Mouse (Mus musculus): ENCODE data around the gene Uqcc1. TPM values are rescaled to one million over a fixed set of nuclear protein-coding genes. Genes with fewer than 3 reads are reported as not detected.
"Not testable (repeated sequence)": the region's sequence is repeated elsewhere in the genome, so short reads cannot be mapped to it uniquely, and the experiment has no call there.

The Uqcc1 gene
- total RNA-seq, 2 experiments from 2014 or later, result 92.3 to 106 TPM

DNA sequence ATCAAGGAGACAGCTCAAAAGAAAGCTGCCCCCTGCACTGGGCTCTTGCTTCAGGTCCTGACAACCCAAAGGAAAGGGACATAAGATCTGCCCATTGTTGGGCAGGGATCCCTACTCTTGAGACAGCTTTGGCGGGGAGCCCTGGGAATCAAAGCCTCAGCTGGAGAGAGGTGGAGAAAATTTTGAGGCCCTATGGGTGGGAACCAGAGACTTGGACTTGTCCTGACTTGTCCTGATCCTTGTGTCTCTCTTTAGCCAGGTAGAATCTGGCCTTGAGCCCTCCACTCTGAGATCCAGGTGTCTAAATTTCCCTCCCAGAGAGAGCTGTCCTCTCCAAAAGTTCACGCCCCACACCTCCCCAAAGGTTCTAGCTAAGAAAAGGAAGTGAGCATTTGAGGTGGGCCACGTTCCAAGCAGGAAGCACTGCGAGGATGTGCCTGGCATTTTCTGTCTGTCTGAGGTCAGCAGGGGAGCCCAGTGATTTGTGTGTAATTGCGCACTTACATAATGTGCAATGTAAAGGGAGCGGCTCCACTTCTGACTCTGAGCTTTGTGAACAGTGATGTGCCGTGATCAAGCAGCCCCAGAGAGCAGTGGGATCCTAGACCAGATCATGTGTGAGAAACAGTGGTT, 9.9 kb upstream of the Uqcc1 start:
- no peak for DNase-seq (ENCODE audit: low spot score in 2 of 2)

GRCm38 (mm10) chr2:155928711-155929345, 1.3 kb downstream of the Uqcc1 start:
- DNase-seq (ENCODE audit: low spot score in 2 of 2), result no peak

- not testable (repeated sequence) for DNase-seq (ENCODE audit: low spot score in 2 of 2)
Measured at GRCm38 (mm10) chr2:155925213-155925612, 4.9 kb downstream of the Uqcc1 start.

- DNase-seq (ENCODE audit: low spot score in 2 of 2), result no peak
Measured at GRCm38 (mm10) chr2:155923143-155923542, 7.0 kb downstream of the Uqcc1 start.

- DNase-seq (ENCODE audit: low spot score in 2 of 2), result no peak
Measured at GRCm38 (mm10) chr2:155914684-155915083, 15.4 kb downstream of the Uqcc1 start.

DNA sequence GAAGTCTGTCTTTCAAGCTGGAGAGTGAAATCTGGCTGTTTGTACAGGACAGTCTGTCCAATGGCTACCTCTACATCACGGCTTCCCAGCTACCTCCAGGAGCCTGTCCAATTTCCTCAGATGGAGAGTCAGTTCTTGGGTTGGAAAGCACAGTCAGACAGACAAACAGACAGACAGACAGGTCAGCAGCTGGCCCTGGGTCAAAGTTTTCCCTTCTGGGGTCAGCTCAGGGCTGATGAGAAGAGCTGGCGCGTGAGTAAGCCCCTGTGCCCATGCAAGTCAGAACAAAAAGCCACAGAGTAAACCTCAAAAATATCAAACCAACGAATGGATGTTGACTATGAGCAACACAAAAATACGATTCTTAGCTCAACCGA, 26.5 kb downstream of the Uqcc1 start:
- no peak for DNase-seq (ENCODE audit: low spot score in 2 of 2)

DNA sequence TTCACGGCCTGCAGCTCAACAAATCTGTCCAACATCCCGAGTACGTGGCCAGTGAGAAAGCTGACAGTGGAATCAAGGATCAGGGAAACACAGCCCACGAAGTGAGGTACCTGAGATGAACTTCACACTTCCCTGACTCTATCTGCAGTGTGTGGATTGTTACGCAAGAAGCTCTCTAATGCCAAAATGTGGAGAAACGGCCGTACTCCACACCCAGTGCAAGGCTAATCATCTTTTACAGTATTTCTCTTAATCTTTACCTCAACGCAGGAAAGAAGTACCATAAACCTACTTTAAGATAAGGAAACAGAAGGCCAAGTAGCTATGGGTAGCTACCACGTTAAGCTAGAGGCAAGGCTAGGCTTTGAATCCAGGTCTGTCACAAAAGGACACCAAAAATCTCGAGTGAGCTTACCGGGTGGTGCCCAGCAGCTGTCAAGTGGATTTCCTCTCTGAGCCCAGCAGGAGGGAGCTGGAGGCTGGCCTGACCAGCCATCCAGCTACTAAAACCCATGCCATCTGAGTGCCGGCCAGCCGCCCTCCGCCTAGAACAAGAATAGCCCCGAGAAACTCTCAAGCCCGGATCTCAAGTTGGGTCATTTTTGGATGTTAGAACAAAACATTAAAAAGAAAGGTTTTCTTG, 27.0 kb downstream of the Uqcc1 start:
- DNase-seq (ENCODE audit: low spot score in 2 of 2), result no peak

GRCm38 (mm10) chr2:155895046-155895735, 34.9 kb downstream of the Uqcc1 start:
- no peak for DNase-seq (ENCODE audit: low spot score in 2 of 2)

DNA sequence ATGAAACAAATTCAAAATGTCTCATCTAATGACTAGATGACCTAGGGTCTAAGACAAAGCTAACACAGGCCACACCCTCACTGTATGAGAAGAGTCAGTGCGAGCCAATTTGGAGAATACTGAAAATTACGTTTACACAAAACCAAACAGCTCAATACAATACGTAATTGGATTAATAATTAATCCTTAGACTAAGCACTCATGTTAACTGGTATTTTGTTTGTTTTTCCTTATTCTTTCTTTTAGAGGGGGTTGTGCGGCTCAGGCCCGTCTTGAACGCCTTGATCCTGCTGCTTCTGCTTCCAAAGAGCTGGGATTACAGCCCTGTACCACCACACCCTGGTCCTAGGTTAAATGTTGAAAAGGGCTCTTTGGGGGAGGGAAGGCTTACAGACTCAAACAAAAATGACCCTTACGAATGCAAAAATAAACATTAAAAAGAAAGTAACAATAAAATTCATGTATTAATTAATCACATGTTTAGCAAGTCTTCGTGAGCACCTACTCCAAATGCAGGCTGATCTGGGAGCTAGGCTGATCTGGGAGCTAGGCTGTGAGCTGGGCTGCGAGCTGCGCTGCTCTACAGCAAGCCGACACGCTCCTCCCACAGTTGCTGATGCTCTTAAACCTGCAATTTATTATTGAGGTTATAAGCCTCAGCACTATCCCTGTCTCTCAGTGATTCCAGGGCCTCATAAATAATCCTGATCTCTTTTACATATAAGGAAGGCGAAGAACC, 35.6 kb downstream of the Uqcc1 start:
- no peak for DNase-seq (ENCODE audit: low spot score in 2 of 2)

DNA sequence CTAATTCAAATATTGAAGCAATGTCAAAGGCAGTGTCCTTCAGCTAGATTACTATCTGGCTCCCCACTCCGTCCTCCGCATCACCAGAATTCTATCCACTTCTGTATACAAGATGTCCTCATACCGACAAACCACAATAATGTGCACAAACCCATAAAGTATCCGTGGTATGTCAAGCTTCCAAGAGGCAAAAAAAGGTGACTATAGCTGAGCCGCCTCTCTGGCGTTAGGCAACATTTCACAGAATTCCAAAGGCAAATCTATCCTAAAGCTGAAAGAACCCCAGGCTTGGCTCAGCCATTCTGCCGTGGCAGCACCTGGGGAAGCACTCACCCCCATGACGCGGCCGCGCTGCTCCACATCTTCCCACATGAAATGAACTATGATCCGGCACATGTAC, 43.3 kb downstream of the Uqcc1 start:
- no peak for DNase-seq (ENCODE audit: low spot score in 2 of 2)

DNA sequence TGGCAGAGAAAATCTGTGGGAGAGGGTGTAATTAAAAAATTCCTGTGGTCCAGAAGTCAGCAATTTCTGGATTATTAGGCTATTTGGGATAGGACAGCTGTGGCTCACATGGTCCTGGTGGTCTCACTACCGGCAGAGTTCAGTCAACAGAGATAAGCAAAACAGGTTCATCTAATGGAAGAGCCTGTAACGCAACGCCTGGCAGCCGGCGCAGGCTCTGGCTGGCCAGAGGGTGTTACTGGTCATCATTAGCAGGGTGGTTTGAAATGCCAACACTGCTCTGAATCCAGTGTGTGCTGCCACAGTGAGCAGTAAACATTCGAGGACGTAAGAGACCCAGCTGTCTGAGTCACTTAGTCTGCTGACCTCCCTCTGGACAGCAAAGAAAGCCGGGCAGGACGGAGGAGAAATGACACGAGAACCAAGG, 44.8 kb downstream of the Uqcc1 start:
- DNase-seq (ENCODE audit: low spot score in 2 of 2), result no peak

DNA sequence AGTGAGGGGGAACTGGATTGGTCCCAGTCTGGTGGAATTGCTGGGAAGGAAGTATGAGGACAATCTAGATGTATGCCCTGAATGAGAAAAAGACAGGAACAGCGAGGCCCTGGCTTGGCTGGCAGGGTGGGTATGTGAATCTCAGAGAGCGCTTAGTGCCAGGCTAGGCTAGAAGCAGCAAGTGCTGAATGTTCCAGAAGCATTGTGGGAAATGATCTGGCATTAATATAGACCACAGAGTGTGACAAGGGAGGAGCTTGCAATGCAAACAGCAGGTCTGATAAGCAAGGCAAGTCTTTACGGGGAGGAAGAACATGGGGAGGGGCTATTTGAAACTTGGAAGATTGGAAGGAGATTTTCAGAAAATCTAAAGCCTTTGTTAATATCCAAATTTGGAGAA, 48.0 kb downstream of the Uqcc1 start:
- DNase-seq (ENCODE audit: low spot score in 2 of 2), result no peak

- no peak for DNase-seq (ENCODE audit: low spot score in 2 of 2)
Measured at GRCm38 (mm10) chr2:155878964-155879876, 50.9 kb downstream of the Uqcc1 start.

GRCm38 (mm10) chr2:155873636-155874035, 56.5 kb downstream of the Uqcc1 start:
- no peak for DNase-seq (ENCODE audit: low spot score in 2 of 2)

DNA sequence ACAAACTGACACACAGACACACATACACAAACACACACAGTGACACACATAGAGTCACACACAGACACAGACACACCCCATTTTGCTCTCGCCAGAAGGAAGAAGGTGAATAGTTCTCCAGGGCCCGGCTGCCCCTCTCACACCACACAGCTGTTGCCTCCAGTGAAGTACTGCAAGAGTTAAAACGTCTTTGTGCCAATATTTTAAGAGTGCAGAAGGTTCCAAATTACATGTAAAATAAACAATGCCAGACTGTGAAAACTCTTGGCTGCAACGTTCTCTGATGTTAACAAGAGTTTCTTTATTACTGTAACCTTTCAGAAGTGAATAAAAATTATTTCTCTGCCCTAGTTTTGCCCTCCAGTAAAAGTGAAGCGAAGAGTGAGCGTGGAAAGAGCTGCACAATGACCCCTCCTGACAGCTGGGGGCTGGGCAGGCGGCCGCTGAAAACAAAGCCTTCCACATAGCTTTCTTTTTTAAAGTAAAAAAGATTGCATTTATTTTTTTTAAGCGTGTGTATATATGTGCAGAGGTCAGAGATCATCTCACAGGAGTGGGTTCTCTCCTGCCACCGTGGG, 57.1 kb downstream of the Uqcc1 start:
- no peak for DNase-seq (ENCODE audit: low spot score in 2 of 2)

DNA sequence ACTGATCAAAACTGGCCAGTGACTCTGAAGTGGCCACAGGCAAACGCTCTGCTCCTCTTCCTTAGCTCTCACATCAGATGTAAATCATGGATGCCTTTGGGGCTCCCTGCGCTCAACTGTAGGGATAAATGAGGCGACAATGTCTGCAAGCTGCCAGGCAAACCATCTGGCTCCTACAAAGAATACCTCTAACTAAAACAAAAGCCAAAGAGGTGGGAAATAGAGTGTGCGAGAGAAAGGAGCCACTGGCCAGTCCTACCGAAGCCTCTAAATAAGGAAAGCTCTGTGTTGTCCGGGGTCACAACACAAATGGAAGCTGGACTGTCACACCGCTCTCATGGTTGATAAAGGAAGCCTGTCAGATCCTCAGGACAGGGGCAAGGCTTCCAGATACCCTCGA, 57.6 kb downstream of the Uqcc1 start:
- DNase-seq (ENCODE audit: low spot score in 2 of 2), result no peak

DNA sequence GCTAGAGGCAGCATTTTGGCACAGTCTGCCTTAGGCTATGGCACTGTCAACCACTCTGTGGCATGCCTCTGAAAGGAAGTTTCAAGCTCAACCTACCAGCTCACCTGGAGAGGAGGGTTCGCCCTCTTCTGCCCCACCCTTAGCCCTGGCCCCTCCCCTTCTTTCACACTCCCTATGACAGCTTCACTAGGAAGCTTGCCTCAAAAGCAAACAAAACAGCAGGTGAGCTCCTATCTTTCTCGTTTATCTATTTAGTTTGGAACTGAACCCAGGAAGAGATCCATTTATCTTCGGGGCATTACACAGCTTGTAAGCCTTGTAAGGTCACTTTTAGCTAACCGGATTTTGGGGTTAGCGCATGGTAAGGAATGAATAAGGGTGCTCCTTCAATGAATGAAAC, 60.3 kb downstream of the Uqcc1 start:
- no peak for DNase-seq (ENCODE audit: low spot score in 2 of 2)

GRCm38 (mm10) chr2:155868320-155868719, 61.8 kb downstream of the Uqcc1 start:
- no peak for DNase-seq (ENCODE audit: low spot score in 2 of 2)

- no peak for DNase-seq (ENCODE audit: low spot score in 2 of 2)
Measured at GRCm38 (mm10) chr2:155863301-155863867, 66.7 kb downstream of the Uqcc1 start.

Data from adrenal gland, postnatal 4 days (tissue).